Mouse (Mus musculus) hindbrain, embryonic 16.5 days (tissue): Measurements from ENCODE around the gene Hist1h3g. TPM values are rescaled to one million over a fixed set of nuclear protein-coding genes. Genes with fewer than 3 reads are reported as not detected.
A peak's percentile ranks its signal among the peaks of the same experiment; 100 is the strongest.

ENCODE experiments used
- ATAC-seq: fragments of 200-750 bp; cut with Nextera tagmentation; 2 replicates; pipeline ENCODE4 v1.8.0; 2017; ENCODE audit warnings: moderate TSS enrichment, moderate library complexity
- H3K27ac ChIP-seq: fragments of 300-500 bp; sonication (generic); 2 replicates; pipeline ENCODE4 v1.5.1; 2014; ENCODE audit warnings: low read depth, mild to moderate bottlenecking, control low read depth, low read length, moderate library complexity
- H3K27me3 ChIP-seq: fragments of 300-500 bp; sonication (generic); replicated peaks from 2 replicates; pipeline ENCODE4 v1.6.1; 2014; ENCODE audit warnings: low read length; ENCODE audit not compliant: control insufficient read depth, insufficient read depth
- H3K36me3 ChIP-seq: fragments of 300-500 bp; sonication (generic); 2 replicates; pipeline ENCODE4 v1.6.1; 2014; ENCODE audit warnings: mild to moderate bottlenecking, low read length, moderate library complexity, mixed read lengths; ENCODE audit not compliant: control insufficient read depth, insufficient read depth
- H3K4me1 ChIP-seq: fragments of 300-500 bp; sonication (generic); 2 replicates; pipeline ENCODE4 v1.6.1; 2014; ENCODE audit warnings: low read depth, low read length; ENCODE audit not compliant: control insufficient read depth, insufficient read depth
- H3K4me2 ChIP-seq: fragments of 300-500 bp; sonication (generic); 2 replicates; pipeline ENCODE4 v1.6.1; 2014; ENCODE audit warnings: mild to moderate bottlenecking, low read length, control low read depth, moderate library complexity
- H3K4me3 ChIP-seq: fragments of 300-500 bp; sonication (generic); 2 replicates; pipeline ENCODE4 v1.5.1; 2014; ENCODE audit warnings: mild to moderate bottlenecking, low read length, control low read depth, moderate library complexity
- H3K9ac ChIP-seq: fragments of 300-500 bp; sonication (generic); 2 replicates; pipeline ENCODE4 v1.6.1; 2014; ENCODE audit warnings: low read depth, mild to moderate bottlenecking, control low read depth, low read length, moderate library complexity
- H3K9me3 ChIP-seq: fragments of 300-500 bp; sonication (generic); 2 replicates; pipeline ENCODE4 v1.6.1; 2014; ENCODE audit warnings: mild to moderate bottlenecking, low read length, moderate library complexity; ENCODE audit not compliant: control insufficient read depth
- WGBS: fragments of 180-500 bp; shearing (Covaris S2); extraction: QIAGEN DNeasy Blood & Tissue Kit; methylation state at CpG from one replicate; pipeline ENCODE4 v1.1.7; 2014; 5-methylcytosine and 5-hydroxymethylcytosine counted together
- polyA plus RNA-seq: library from polyadenylated mRNA; unstranded; fragments of >200 nt; fragmentation: Nextera tagmentation; extraction: Ambion mirVana; gene quantifications from 2 replicates; pipeline ENCODE4 v1.2.1, GENCODE M21; 2015

The Hist1h3g gene
- polyA plus RNA-seq, 1 experiment from 2014 or later, result not detected

GRCm38 (mm10) chr13:23518885-23519284, 16.3 kb upstream of the Hist1h3g start:
- Histone ChIP-seq H3K4me1 (peaks cover 2% of the 10 kb centered on the region; the same call in 1 of the 2 replicates), H3K9me3 (no peaks in the 10 kb centered on the region), H3K27ac (no peak overlapping the region), H3K36me3 (no peaks in the 10 kb centered on the region), H3K4me3 (peak overlapping the region; percentile 45), H3K9ac (no peak overlapping the region), H3K27me3 (no peaks in the 10 kb centered on the region), H3K4me2 (peak overlapping the region; percentile 78)
- 0% methylated on average over 6 of the region's 6 CpGs for WGBS
- ATAC-seq, result 0 out of 2 replicates have a peak, but pooled peaks have one; percentile 31

DNA sequence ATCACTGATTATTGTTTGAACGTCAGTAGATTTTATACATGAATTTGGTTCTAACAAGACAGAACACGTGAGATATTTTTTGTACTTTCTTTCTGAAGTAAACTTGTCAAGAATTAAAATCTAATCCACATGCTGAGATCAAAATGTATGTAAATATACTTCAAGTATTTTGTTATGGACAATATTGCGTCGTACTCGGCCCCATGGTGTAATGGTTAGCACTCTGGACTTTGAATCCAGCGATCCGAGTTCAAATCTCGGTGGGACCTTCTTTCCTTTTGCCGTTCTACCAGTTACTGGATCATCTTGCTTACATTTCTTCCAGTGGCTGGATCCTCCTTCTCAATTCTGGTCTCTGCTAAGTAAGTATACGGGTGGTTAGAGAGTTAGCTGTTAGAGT, 15.8 kb upstream of the Hist1h3g start:
- H3K4me2 ChIP-seq, result peak overlapping the region; percentile 78
- peak overlapping the region; percentile 45 for H3K4me3 ChIP-seq
- H3K9me3 ChIP-seq, result no peaks in the 10 kb centered on the region
- H3K4me1 ChIP-seq, result peaks cover 2% of the 10 kb centered on the region; the same call in 1 of the 2 replicates
- under 1% methylated on average over 10 of the region's 10 CpGs for WGBS
- no peak overlapping the region for H3K27ac ChIP-seq
- ATAC-seq, result peak; percentile 41
- H3K27me3 ChIP-seq, result no peaks in the 10 kb centered on the region
- H3K9ac ChIP-seq, result no peak overlapping the region
- H3K36me3 ChIP-seq, result no peaks in the 10 kb centered on the region

- Histone ChIP-seq H3K36me3 (no peaks in the 10 kb centered on the region), H3K9me3 (no peaks in the 10 kb centered on the region), H3K4me2 (peak overlapping the region; percentile 47), H3K9ac (no peak overlapping the region), H3K4me3 (0 out of 2 replicates have a peak overlapping the region, but pooled peaks have one; percentile 14), H3K27me3 (no peaks in the 10 kb centered on the region), H3K27ac (no peak overlapping the region), H3K4me1 (peaks cover 2% of the 10 kb centered on the region; the same call in 1 of the 2 replicates)
- WGBS, result under 1% methylated on average over 14 of the region's 14 CpGs
- ATAC-seq, result 0 out of 2 replicates have a peak, but pooled peaks have one; percentile 44
These were observed 13.5 kb upstream of the Hist1h3g start for GRCm38 (mm10) chr13:23521703-23522102.

- Histone ChIP-seq H3K27me3 (no peaks in the 10 kb centered on the region), H3K9ac (no peak overlapping the region), H3K36me3 (no peaks in the 10 kb centered on the region), H3K4me1 (peaks cover 5% of the 10 kb centered on the region; the same call in 1 of the 2 replicates), H3K4me2 (no peak overlapping the region), H3K27ac (no peak overlapping the region), H3K4me3 (no peak overlapping the region), H3K9me3 (no peaks in the 10 kb centered on the region)
- WGBS, result 42% methylated on average over 5 of the region's 5 CpGs
- ATAC-seq, result no peak
These were observed 11.2 kb upstream of the Hist1h3g start for GRCm38 (mm10) chr13:23523976-23524375.

DNA sequence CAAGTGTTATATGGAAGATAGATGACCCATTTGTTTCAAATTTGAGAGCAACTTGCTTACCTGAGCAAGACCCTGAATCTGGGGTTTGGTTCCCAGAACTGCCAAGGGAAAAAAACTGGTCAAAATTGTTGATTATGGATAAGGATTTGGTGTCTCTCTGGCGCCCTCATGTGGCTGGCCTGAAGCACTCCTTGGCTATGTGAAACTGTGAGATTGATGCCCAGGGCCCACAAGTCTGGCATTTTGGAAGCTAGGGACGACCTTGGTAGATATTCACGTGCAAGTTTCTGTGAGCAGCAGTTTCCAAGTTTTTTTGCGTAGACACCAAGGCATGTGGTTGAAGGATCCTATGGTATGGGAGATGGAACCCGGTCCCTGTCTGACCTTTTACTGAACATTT, 10.6 kb upstream of the Hist1h3g start:
- Histone ChIP-seq H3K9me3 (no peaks in the 10 kb centered on the region), H3K4me1 (peaks cover 5% of the 10 kb centered on the region; the same call in 1 of the 2 replicates), H3K27me3 (no peaks in the 10 kb centered on the region), H3K4me2 (peak overlapping the region; percentile 26), H3K27ac (no peak overlapping the region), H3K36me3 (no peaks in the 10 kb centered on the region), H3K4me3 (0 out of 2 replicates have a peak overlapping the region, but pooled peaks have one; percentile 6), H3K9ac (no peak overlapping the region; the same call in 1 of the 2 replicates)
- ATAC-seq, result peak; percentile 51
- 13% methylated on average over 5 of the region's 5 CpGs for WGBS

DNA sequence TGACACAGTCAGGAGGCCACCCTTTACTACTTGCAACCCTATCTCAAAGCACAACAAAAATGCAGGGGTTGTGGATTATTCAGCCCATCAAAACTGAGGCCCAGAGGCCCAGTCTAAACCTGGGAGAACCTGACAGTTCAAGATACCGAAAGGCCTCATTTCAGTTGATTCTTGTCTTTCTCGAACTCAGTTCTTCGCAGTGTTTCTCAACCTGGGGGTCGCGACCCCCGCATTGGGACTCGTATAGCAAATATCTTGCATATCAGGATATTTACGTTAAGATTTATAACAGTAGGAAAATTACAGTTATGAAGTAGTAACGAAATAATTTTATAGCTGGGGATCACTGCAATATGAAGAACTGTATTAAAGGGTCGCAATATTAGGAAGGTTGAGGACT, 9.3 kb upstream of the Hist1h3g start:
- H3K27me3 ChIP-seq, result no peaks in the 10 kb centered on the region
- H3K9ac ChIP-seq, result no peak overlapping the region
- peaks cover 5% of the 10 kb centered on the region; the same call in 1 of the 2 replicates for H3K4me1 ChIP-seq
- no peak for ATAC-seq
- H3K36me3 ChIP-seq, result no peaks in the 10 kb centered on the region
- no peaks in the 10 kb centered on the region for H3K9me3 ChIP-seq
- peak overlapping the region; percentile 45 for H3K4me3 ChIP-seq
- 2% methylated on average over 10 of the region's 10 CpGs for WGBS
- H3K27ac ChIP-seq, result no peak overlapping the region
- peak overlapping the region; percentile 54 for H3K4me2 ChIP-seq

- H3K36me3 ChIP-seq, result no peaks in the 10 kb centered on the region
- 0% methylated on average over 17 of the region's 17 CpGs for WGBS
- peak overlapping the region; percentile 45 for H3K4me3 ChIP-seq
- no peaks in the 10 kb centered on the region for H3K27me3 ChIP-seq
- no peaks in the 10 kb centered on the region for H3K9me3 ChIP-seq
- ATAC-seq, result peak; percentile 67
- peak overlapping the region; percentile 55 for H3K27ac ChIP-seq
- H3K4me2 ChIP-seq, result peak overlapping the region; percentile 54
- peaks cover 5% of the 10 kb centered on the region; the same call in 1 of the 2 replicates for H3K4me1 ChIP-seq
- peak overlapping the region; percentile 56 for H3K9ac ChIP-seq
These were observed 8.9 kb upstream of the Hist1h3g start for GRCm38 (mm10) chr13:23526312-23526711.

DNA sequence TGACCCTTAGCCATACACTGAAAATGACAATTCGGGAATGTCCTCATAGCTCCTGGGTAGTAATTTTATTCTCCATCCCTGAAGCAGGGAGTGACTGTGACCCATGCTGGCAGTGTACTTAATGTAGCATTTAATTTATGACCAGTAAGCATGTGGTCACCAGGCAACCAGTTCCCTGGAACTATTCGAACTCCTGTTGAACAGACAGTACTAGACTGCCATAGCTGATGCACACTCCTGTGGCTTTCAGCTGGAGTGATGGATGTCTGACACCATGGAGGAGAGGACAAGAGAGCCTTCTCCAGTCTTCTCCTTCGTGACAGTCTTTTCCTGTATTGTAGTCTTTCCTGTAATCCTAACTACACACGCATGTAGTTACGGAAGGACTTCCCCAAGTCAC, 6.2 kb upstream of the Hist1h3g start:
- H3K27ac ChIP-seq, result no peak overlapping the region
- H3K4me2 ChIP-seq, result no peak overlapping the region
- no peaks in the 10 kb centered on the region for H3K36me3 ChIP-seq
- H3K27me3 ChIP-seq, result no peaks in the 10 kb centered on the region
- 57% methylated on average over 5 of the region's 5 CpGs for WGBS
- H3K9me3 ChIP-seq, result no peaks in the 10 kb centered on the region
- no peak for ATAC-seq
- H3K9ac ChIP-seq, result no peak overlapping the region
- H3K4me3 ChIP-seq, result no peak overlapping the region
- H3K4me1 ChIP-seq, result peaks cover 22% of the 10 kb centered on the region

GRCm38 (mm10) chr13:23529480-23530165, 5.6 kb upstream of the Hist1h3g start:
- no peak overlapping the region for H3K9ac ChIP-seq
- H3K9me3 ChIP-seq, result no peaks in the 10 kb centered on the region
- 40% methylated on average over 2 of the region's 2 CpGs for WGBS
- H3K27ac ChIP-seq, result no peak overlapping the region
- peak overlapping the region; percentile 61 for H3K4me2 ChIP-seq
- no peaks in the 10 kb centered on the region for H3K36me3 ChIP-seq
- peak overlapping the region; percentile 44 for H3K4me3 ChIP-seq
- ATAC-seq, result no peak
- H3K4me1 ChIP-seq, result peaks cover 26% of the 10 kb centered on the region
- no peaks in the 10 kb centered on the region for H3K27me3 ChIP-seq
